Mouse (Mus musculus): ENCODE measurements around the gene Cep112. TPM values are rescaled to one million over a fixed set of nuclear protein-coding genes. Genes with fewer than 3 reads are reported as not detected.

The Cep112 gene
- total and polyA plus RNA-seq, 2 experiments from 2014 or later: 14.1 to 19.5 TPM

DNA sequence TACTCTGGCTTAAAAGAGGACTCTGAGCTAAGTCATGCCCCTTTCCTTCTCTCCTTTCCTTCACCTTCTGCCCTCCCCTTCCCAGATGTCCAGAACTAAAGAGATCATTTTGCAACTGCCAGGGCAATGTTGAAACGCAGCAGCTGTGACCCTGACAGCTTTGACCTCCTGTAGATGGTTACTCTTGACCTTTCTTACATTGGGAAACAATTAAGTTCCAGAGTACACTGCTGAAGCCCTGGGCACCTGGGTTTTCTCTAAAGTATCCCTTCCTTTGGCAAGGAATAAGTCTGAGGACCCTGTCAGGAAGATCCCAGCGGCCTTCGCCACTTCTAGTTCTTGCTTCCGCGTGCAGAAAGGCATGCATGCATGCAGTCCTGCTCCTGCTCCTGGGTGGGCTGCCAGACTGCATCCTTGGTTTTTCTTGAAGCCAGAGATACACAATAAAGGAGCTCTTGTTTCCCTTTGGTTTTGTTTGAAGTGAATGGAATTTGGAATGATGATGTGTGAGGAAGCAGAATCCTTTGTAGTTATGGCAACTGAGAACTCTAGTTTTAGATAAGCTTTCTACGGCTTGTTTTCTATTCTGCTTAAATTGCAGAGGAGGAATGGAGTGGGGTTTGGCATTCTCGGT is 161.7 kb downstream of the Cep112 start:
- Histone ChIP-seq H3K27ac (ENCODE audit: low read depth, low read length) (no peak overlapping the region; the same call in 1 of the 2 replicates), H3K27me3 (ENCODE audit: insufficient read depth, low read length) (no peaks in the 10 kb centered on the region), H3K36me3 (ENCODE audit: insufficient read depth, low read length) (no peaks in the 10 kb centered on the region), H3K9me3 (ENCODE audit: low read length) (no peaks in the 10 kb centered on the region), H3K4me1 (ENCODE audit: insufficient read depth, low read length) (0 out of 2 replicates have a peak, but pooled peaks cover 4% of the 10 kb centered on the region), H3K9ac (replicated peaks; ENCODE audit: low read length, poor library complexity, severe bottlenecking) (no peak overlapping the region), H3K4me2 (ENCODE audit: low read depth, low read length, poor library complexity, severe bottlenecking) (no peak overlapping the region), H3K4me3 (ENCODE audit: low read depth, low read length) (no peak overlapping the region)
- DNase-seq (ENCODE audit: low spot score): peak; percentile 4
- WGBS: 25% methylated on average over 7 of the region's 7 CpGs
- no peak for TF ChIP-seq CTCF (IDR thresholded peaks at IDR 0.05)
- ATAC-seq (ENCODE audit: low FRiP score): no peak

DNA sequence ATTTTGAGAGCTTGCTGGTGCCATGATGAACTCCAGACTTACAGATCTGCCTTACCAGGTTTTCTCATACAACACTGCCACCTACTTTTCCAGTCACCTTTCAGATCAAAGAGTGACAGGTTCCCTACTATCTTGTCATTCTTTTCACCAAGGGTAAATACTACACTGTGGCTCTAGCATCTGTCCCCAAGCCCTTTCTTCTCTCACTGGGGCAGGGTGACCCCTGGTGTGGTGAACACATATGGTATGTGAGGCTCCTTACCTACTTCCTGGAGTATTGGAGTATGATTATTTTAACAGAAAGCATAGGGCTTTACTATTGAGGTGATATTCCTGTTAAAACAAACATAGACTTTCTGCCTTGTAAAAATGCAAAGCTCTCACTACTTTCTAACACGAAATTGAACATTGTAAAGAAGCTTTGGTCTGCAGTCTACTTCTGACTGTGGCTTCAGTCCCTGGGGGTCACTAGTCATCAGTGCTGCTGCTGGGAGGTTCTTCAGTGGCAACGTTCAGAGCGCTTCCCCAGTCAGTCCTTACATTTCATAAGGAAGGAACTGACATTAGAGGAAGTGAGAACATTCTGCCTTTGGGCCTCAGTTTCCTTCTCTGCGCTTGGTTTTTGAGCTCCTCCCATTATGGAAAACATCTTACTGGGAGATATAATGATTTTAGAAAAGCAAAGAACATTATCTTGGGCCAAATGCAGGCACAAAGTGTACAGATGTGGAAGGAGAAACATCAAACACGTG is 168.4 kb downstream of the Cep112 start:
- no peaks in the 10 kb centered on the region for H3K9me3 ChIP-seq (ENCODE audit: low read length)
- no peak for ATAC-seq (ENCODE audit: low FRiP score)
- no peak overlapping the region for H3K9ac ChIP-seq (replicated peaks; ENCODE audit: low read length, poor library complexity, severe bottlenecking)
- no peak overlapping the region for H3K4me2 ChIP-seq (ENCODE audit: low read depth, low read length, poor library complexity, severe bottlenecking)
- no peak overlapping the region for H3K27ac ChIP-seq (ENCODE audit: low read depth, low read length)
- no peaks in the 10 kb centered on the region for H3K27me3 ChIP-seq (ENCODE audit: insufficient read depth, low read length)
- no peak for TF ChIP-seq CTCF (IDR thresholded peaks at IDR 0.05)
- no peaks in the 10 kb centered on the region for H3K36me3 ChIP-seq (ENCODE audit: insufficient read depth, low read length)
- H3K4me3 ChIP-seq (ENCODE audit: low read depth, low read length): no peak overlapping the region
- WGBS: 66% methylated on average over 5 of the region's 5 CpGs
- no peak for DNase-seq (ENCODE audit: low spot score)
- H3K4me1 ChIP-seq (ENCODE audit: insufficient read depth, low read length): 0 out of 2 replicates have a peak, but pooled peaks cover 4% of the 10 kb centered on the region

DNA sequence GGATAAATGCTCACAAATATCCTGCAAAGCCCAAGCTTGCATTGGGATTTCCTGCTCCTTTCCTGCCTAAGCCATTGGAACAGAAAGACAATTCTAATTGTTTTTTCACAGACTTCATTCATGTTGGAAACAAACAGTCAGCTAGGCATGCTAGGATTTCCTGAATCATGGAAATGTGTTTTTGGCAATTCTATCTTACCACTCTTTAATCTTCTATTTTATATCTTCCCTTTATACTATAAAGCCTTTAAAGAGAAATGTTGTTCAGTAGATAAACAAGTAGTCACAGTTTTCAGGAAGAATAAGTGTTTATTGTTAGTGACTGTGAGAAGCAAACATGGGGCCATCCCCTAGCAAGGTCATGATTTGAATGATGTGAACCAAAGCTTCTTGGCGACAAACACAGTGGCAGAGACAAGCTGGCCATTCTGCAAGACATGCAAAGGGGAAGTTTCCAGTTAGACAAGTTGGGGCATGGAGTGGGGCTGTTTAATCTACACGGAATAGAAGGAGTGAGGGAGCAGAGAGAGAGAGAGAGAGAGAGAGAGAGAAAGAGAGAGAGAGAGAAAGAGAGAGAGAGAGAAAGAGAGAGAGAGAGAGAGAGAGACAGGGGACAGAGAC is 169.1 kb downstream of the Cep112 start:
- 66% methylated on average over 2 of the region's 2 CpGs for WGBS
- no peak for ATAC-seq (ENCODE audit: low FRiP score)
- no peaks in the 10 kb centered on the region for H3K9me3 ChIP-seq (ENCODE audit: low read length)
- H3K9ac ChIP-seq (replicated peaks; ENCODE audit: low read length, poor library complexity, severe bottlenecking): no peak overlapping the region
- no peak for DNase-seq (ENCODE audit: low spot score)
- no peak for TF ChIP-seq CTCF (IDR thresholded peaks at IDR 0.05)
- no peak overlapping the region for H3K27ac ChIP-seq (ENCODE audit: low read depth, low read length)
- no peak overlapping the region for H3K4me3 ChIP-seq (ENCODE audit: low read depth, low read length)
- no peaks in the 10 kb centered on the region for H3K4me1 ChIP-seq (ENCODE audit: insufficient read depth, low read length)
- no peak overlapping the region for H3K4me2 ChIP-seq (ENCODE audit: low read depth, low read length, poor library complexity, severe bottlenecking)
- H3K27me3 ChIP-seq (ENCODE audit: insufficient read depth, low read length): no peaks in the 10 kb centered on the region
- no peaks in the 10 kb centered on the region for H3K36me3 ChIP-seq (ENCODE audit: insufficient read depth, low read length)

DNA sequence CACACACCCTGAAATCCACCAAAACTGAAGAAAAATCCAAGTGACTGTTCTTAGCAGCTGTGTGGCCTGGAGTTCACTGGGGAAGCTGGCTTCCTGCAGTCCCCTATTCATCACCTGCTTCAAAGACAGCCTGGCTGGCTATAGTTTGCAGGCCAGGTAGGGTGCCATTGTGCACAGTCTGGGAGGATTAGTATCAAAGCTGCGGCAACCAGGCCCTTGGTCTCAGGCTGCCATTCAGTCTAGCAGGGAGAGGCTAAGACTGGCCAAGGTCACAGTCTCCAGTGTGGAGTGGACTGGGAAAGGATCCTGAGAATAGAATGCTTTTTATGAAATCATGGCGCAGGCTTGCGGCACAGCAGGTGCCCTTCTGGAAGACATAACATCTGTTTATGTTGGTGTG is 180.3 kb downstream of the Cep112 start:
- peak overlapping the region; percentile 34; the same call in 1 of the 2 replicates for H3K4me3 ChIP-seq (ENCODE audit: low read depth, low read length)
- H3K9me3 ChIP-seq (ENCODE audit: low read length): no peaks in the 10 kb centered on the region
- DNase-seq (ENCODE audit: low spot score): peak; percentile 60
- H3K9ac ChIP-seq (replicated peaks; ENCODE audit: low read length, poor library complexity, severe bottlenecking): peak overlapping the region; percentile 6
- peak overlapping the region; percentile 27 for H3K4me2 ChIP-seq (ENCODE audit: low read depth, low read length, poor library complexity, severe bottlenecking)
- no peak for TF ChIP-seq CTCF (IDR thresholded peaks at IDR 0.05)
- ATAC-seq (ENCODE audit: low FRiP score): peak; percentile 58
- no peaks in the 10 kb centered on the region for H3K36me3 ChIP-seq (ENCODE audit: insufficient read depth, low read length)
- H3K4me1 ChIP-seq (ENCODE audit: insufficient read depth, low read length): no peaks in the 10 kb centered on the region
- 9% methylated on average over 3 of the region's 3 CpGs for WGBS
- peak overlapping the region; percentile 76 for H3K27ac ChIP-seq (ENCODE audit: low read depth, low read length)
- no peaks in the 10 kb centered on the region for H3K27me3 ChIP-seq (ENCODE audit: insufficient read depth, low read length)

DNA sequence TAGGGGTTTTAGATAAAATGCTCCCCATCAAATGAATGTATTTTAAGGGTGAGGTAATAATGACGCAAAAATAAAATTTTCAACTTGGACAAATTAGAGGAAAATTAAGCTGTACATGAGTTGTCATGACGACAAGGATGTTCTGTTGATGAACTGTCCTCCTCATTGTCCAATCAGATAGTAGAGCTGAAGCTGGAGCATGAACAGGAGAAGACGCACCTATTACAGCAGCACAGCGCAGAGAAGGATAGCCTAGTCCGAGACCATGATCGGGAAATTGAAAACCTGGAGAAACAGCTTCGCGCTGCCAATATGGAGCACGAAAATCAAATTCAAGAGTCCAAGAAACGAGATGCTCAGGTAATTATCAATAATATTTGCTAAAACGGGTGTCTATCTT is 181.0 kb downstream of the Cep112 start:
- Histone ChIP-seq H3K9me3 (ENCODE audit: low read length) (no peaks in the 10 kb centered on the region), H3K4me1 (ENCODE audit: insufficient read depth, low read length) (no peaks in the 10 kb centered on the region), H3K27me3 (ENCODE audit: insufficient read depth, low read length) (no peaks in the 10 kb centered on the region), H3K27ac (ENCODE audit: low read depth, low read length) (peak overlapping the region; percentile 76), H3K4me2 (ENCODE audit: low read depth, low read length, poor library complexity, severe bottlenecking) (peak overlapping the region; percentile 27), H3K9ac (replicated peaks; ENCODE audit: low read length, poor library complexity, severe bottlenecking) (peak overlapping the region; percentile 9; the same call in 1 of the 2 replicates), H3K36me3 (ENCODE audit: insufficient read depth, low read length) (no peaks in the 10 kb centered on the region), H3K4me3 (ENCODE audit: low read depth, low read length) (peak overlapping the region; percentile 34)
- DNase-seq (ENCODE audit: low spot score) (peak; percentile 58), ATAC-seq (ENCODE audit: low FRiP score) (peak; percentile 82)
- no peak for TF ChIP-seq CTCF (IDR thresholded peaks at IDR 0.05)
- 46% methylated on average over 11 of the region's 11 CpGs for WGBS

DNA sequence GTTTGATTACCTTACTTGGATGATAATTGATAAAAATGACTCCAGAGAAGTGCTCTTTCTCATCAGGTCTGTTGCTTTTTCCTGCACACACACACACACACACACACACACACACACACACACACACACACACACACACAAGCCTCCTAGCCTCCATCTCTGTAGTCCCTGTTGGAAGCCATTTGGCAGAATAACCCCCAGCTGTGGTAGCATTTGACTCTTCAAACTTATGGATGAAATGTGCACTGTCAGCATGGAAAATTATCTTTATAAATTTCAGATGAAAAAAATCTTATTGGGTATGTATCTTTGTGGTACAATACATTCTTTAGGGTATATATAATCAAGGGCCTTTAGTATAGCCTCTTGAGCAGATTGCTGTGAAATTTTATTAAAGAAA is 181.8 kb downstream of the Cep112 start:
- ATAC-seq (ENCODE audit: low FRiP score): no peak
- Histone ChIP-seq H3K9me3 (ENCODE audit: low read length) (no peaks in the 10 kb centered on the region), H3K36me3 (ENCODE audit: insufficient read depth, low read length) (no peaks in the 10 kb centered on the region), H3K4me2 (ENCODE audit: low read depth, low read length, poor library complexity, severe bottlenecking) (peak overlapping the region; percentile 27), H3K9ac (replicated peaks; ENCODE audit: low read length, poor library complexity, severe bottlenecking) (no peak overlapping the region), H3K27ac (ENCODE audit: low read depth, low read length) (peak overlapping the region; percentile 68), H3K4me3 (ENCODE audit: low read depth, low read length) (peak overlapping the region; percentile 34), H3K4me1 (ENCODE audit: insufficient read depth, low read length) (no peaks in the 10 kb centered on the region), H3K27me3 (ENCODE audit: insufficient read depth, low read length) (no peaks in the 10 kb centered on the region)
- no peak for TF ChIP-seq CTCF (IDR thresholded peaks at IDR 0.05)
- peak; percentile 17 for DNase-seq (ENCODE audit: low spot score)

Measured in midbrain, postnatal 0 days (tissue).